Mouse (Mus musculus) embryonic fibroblast, embryonic 13.5 days (primary cell): ENCODE measurements around the gene Psg19. TPM values are rescaled to one million over a fixed set of nuclear protein-coding genes. Genes with fewer than 3 reads are reported as not detected.
"Not testable (repeated sequence)": the region's sequence is repeated elsewhere in the genome, so short reads cannot be mapped to it uniquely, and the experiment has no call there.

Source experiments
- H3K27ac ChIP-seq: 2 replicates; pipeline ENCODE4 v1.5.1; 2012; ENCODE audit warnings: low read length, control low read depth, inconsistent platforms; ENCODE audit not compliant: insufficient read depth
- H3K4me1 ChIP-seq: 2 replicates; pipeline ENCODE4 v1.6.1; 2011; ENCODE audit warnings: low read length; ENCODE audit not compliant: control insufficient read depth, insufficient read depth
- H3K4me3 ChIP-seq: 2 replicates; pipeline ENCODE4 v1.5.1; 2011; ENCODE audit warnings: mild to moderate bottlenecking, control low read depth, low read length; ENCODE audit not compliant: insufficient read depth
- CTCF ChIP-seq: IDR thresholded peaks from 2 replicates; pipeline ENCODE4 v1.5.1; 2011; ENCODE audit warnings: mild to moderate bottlenecking, control low read depth, low read length, moderate library complexity, borderline replicate concordance; ENCODE audit not compliant: insufficient read depth
- POLR2A ChIP-seq: IDR thresholded peaks from 2 replicates; pipeline ENCODE4 v1.6.1; 2011; ENCODE audit warnings: low read depth, mild to moderate bottlenecking, control low read depth, low read length, moderate library complexity
- polyA plus RNA-seq: library from polyadenylated mRNA; stranded (reverse); fragments of >200 nt; gene quantifications from 2 replicates; pipeline ENCODE4 v1.2.4, GENCODE M21; 2011; ENCODE audit warnings: low read depth; ENCODE audit not compliant: missing spikeins, insufficient read length

The Psg19 gene
- polyA plus RNA-seq, 1 experiment, result not detected

DNA sequence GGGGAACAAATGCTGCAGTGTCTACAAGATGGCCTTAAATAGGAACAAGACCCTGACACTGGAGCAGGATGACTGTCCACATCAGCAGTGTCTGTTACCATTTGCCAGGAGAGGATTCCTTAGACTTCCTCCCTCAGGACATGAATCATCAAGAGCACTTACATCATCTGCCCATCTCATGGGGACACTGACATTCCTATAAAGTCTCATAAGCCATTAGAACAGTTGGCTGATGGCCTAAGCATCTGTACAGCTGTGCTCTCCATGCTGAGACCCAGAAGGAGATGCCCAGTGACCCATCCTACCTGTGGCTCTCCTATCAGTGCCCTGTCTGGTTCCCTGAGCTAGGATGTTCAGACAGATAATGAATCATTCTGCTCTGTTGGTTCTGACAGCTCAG, 5.2 kb upstream of the Psg19 start:
- TF ChIP-seq CTCF (no peak), POLR2A (no peak)
- no peak overlapping the region for H3K4me3 ChIP-seq

GRCm38 (mm10) chr7:18799129-18799528, 809 bp upstream of the Psg19 start:
- H3K4me1 ChIP-seq, result peaks cover 10% of the 10 kb centered on the region; the same call in 1 of the 2 replicates
- TF ChIP-seq CTCF, result no peak
- no peak for TF ChIP-seq POLR2A

More for the DNA sequence above, 5.2 kb upstream of the Psg19 start:
- Histone ChIP-seq H3K4me1 (peaks cover 10% of the 10 kb centered on the region; the same call in 1 of the 2 replicates), H3K27ac (no peak overlapping the region)

DNA sequence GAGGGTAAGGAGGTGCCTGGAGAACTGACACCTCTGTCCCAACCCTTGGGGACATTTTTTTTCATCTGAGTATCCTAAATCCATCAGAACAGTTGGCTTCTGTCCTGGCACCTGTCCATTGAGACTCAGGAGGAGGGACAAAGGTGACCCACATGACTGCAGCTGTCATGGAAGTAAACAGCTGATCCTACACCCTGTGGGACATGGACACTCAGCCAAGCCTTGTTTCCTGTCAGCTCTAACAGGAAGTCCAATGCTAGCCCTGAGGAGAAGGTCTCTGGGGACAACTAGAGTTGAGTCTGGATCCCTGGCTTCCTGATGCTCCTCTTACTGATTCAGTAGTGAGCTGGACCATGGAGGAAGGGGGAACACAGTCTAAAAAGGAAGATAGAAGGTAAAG, 7.6 kb downstream of the Psg19 start:
- H3K27ac ChIP-seq, H3K4me1 ChIP-seq, H3K4me3 ChIP-seq: not testable (repeated sequence)

More at GRCm38 (mm10) chr7:18799129-18799528, 809 bp upstream of the Psg19 start:
- Histone ChIP-seq H3K4me3 (no peak overlapping the region), H3K27ac (no peak overlapping the region)

GRCm38 (mm10) chr7:18781301-18781700, 17.0 kb downstream of the Psg19 start:
- not testable (repeated sequence) for H3K4me3 ChIP-seq, H3K4me1 ChIP-seq, H3K27ac ChIP-seq

DNA sequence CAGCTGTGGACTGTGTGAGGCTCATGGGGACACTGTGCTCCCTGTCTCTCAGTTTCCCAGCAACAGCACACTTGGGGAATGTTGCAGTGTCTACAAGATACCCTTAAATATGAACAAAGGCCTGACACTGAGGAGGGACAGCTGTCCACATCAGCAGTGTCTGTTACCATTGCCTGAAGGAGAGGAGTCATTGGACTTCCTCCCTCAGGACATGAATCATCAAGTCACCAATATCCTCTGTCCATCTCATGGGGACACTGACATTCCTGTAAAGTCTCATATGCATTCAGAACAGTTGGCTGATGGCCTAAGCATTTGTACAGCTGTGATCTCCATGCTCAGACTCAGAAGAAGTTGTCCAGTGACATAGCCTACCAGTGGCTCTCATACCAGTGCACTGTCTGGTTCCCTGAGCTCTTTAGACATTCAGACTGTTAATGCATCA, 19.0 kb downstream of the Psg19 start:
- TF ChIP-seq CTCF, result no peak
- no peak for TF ChIP-seq POLR2A
- Histone ChIP-seq H3K4me3 (no peak overlapping the region), H3K4me1 (no peaks in the 10 kb centered on the region), H3K27ac (no peak overlapping the region)

DNA sequence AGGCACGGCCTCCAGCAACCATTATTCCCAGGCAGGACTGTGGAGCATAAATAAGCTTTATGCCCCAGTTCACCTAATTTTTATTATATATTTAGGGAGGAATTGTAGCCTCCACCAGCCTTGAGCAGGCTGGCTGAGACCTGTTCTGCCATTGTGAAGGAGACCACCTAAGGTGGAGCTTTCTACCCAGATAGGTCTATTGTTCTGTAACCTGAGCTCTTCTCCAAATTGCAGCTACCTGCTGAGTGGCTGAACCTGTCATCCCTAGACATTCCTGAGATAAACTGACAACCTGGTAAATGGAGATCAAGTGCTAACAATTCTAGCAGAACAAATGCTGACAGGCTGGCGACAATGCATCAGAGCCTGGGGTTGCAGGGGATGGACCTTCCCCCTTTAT, 35.4 kb downstream of the Psg19 start:
- not testable (repeated sequence) for H3K27ac ChIP-seq, H3K4me3 ChIP-seq, H3K4me1 ChIP-seq

DNA sequence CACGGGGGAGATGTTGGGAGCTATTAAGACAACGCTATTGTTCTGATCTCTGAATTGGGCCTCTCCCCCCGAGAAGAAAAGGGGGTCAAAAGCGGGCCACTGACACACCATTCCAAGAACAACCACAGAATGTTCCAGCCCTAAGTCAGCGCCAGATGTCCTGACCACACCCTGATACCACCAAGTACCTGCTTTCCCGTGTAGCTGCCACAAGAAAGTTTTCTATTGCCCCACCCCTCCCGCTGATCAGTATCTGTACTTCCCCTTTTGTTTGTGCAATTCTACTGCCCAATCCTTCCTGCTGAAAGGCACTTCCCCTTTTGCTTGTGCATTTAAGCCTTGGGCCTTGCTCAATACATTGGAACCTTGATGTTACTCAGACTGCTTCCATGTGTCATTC, 38.2 kb downstream of the Psg19 start:
- H3K27ac ChIP-seq, H3K4me1 ChIP-seq, H3K4me3 ChIP-seq: not testable (repeated sequence)

- peak; percentile 63; the same call in 1 of the 2 replicates for TF ChIP-seq CTCF
- not testable (repeated sequence) for H3K4me3 ChIP-seq, H3K4me1 ChIP-seq
- peak overlapping the region; percentile 62; the same call in 1 of the 2 replicates for H3K27ac ChIP-seq
These were observed 48.3 kb downstream of the Psg19 start for GRCm38 (mm10) chr7:18749896-18750477.

- no peaks in the 10 kb centered on the region for H3K4me1 ChIP-seq
- TF ChIP-seq CTCF, result no peak
- no peak for TF ChIP-seq POLR2A
- no peak overlapping the region for H3K4me3 ChIP-seq
- no peak overlapping the region for H3K27ac ChIP-seq
These were observed 49.1 kb downstream of the Psg19 start for GRCm38 (mm10) chr7:18748994-18749895.

DNA sequence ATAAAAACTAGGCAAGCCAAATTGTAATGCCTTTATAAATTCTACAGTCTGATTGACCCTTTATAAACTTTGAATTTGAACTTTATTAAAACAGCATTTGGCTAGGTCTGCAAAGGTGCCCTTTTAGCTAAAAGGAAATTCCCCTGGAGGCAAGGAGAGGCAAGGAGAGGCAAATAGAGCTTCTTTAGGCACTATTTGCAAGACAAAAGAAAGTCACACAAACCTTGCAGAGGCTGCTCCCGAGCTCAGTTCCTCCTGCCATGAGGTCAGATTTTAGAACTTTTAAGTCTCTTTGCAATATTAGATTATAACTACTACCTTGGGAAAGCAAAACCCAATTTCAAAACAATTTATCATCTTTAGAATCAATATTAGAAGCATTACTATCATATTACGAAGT, 50.9 kb downstream of the Psg19 start:
- H3K27ac ChIP-seq, H3K4me3 ChIP-seq, H3K4me1 ChIP-seq: not testable (repeated sequence)
